Mouse (Mus musculus) adrenal gland (tissue): ENCODE data around the gene Pgr.

ENCODE experiments used
- intact Hi-C: fragments of 180-260 bp; cut with DNase I; formaldehyde crosslinking; loops from one replicate; pipeline ENCODE4 v1.15.1; 2025
- long read RNA-seq, 2 experiments: library from polyadenylated mRNA; unstranded; transcript quantifications; one replicate each; pipeline ENCODE4 v2.0.0; 2020; ENCODE audit warnings: borderline replicate concordance in 1 of 2; ENCODE audit not compliant: insufficient replicate concordance in 1 of 2

Gene Pgr
- long read RNA-seq, experiment 1, full-length matches to known transcripts, result 1 of 1 reads
- long read RNA-seq, experiment 1, partial matches to known transcripts, result 0 of 1 reads
- long read RNA-seq, experiment 1, other reads (novel, unspliced or antisense), result 0 of 1 reads
- long read RNA-seq, experiment 2, result 0 reads

DNA sequence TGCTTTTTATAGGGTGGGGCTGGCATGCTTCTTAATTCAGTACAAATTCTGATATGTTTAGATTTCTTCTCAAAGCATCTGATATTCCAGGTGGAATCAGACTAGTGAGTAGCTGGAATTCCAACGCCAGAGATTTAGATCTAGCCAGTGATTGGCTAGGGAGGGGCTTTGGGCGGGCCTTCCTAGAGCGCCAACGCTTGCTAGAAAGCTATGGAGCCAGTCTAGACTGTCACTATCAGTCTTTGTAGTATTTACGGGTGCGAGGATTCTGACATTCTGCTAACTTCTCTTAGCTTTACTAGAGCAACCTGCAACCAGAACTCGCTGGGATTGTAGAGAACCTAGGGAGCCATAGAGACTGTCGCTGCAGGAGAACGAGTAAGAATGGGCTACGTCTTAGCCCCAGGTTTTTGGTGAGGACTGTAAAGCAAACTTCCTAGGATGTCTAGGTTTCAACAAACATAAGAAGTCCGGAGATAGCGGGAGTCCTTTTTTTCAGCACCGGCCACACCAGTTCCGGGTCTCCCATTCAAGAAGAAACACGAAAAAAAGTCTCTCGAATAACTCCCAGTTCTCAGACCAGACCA, at the start of gene Pgr:
Gene Pgr (plus strand): TSS at position 218 of the 587 bp plus-strand sequence.
- intact Hi-C loops, result no loop called here

- intact Hi-C loops, result no loop called here
Observed at GRCm38 (mm10) chr9:8857455-8857854, 42.2 kb upstream of the Pgr start.

DNA sequence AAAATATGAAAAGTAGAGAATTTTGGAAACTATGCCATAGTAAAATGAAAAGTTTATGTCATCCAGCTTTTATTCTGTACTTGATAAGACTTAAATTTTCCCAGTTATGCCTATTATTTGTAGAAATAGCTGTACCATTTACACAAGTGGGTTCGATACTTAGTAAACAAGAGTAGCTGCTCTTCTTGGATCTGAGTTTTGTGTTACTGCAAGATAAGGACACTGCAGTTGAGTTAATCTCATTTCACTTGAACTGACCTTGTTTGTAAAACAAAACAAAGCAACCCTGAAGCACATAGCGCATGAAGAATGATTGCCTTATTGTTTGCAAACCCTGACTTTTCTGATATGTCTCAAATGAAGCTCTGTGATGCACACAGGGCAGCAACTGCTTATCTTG, 31.1 kb upstream of the Pgr start:
- intact Hi-C loops, result no loop called here

DNA sequence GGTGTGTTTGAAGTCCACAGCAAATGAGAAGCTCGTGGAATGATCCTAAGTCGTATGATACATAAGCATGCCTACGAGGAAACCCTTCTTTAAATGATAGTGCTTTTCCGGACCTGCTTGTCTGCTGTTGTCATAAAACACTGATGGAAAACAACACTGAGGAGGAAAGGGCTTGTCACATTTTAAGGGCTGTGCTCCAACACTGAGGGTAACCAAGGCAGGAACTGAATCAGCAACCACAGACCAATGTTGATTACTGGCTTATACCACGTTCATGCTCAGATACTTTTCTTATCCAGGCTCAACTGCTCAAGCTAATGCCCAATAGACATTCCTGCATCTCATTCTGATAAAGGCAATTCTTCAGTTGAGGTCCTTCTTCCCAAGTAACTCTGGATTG, 4.4 kb upstream of the Pgr start:
- intact Hi-C loops, result no loop called here

- intact Hi-C loops, result no loop called here
Observed at GRCm38 (mm10) chr9:8900203-8901012, 775 bp downstream of the Pgr start.

GRCm38 (mm10) chr9:8901013-8901646, 1.5 kb downstream of the Pgr start:
- intact Hi-C loops, result no loop called here

- intact Hi-C loops, result no loop called here
Observed at GRCm38 (mm10) chr9:8901647-8902131, 2.1 kb downstream of the Pgr start.

DNA sequence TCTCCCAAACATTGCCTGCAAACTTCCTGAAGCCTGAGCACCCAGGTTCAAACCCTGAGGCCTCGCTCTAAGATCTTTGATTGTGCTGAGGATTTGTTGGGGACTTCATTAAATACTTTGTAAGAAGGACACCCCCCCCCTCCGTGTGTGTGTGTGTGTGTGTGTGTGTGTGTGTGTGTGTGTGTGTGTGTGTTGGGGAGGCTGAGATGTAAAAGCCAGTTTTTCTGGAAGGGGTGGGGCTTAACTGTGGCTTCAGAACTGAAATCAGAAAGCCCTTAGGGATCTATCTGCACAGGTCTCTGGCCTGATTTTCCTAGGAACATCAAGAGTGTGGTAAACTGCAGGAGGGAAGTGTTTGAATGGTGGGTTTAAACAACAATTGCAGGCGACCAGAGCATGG, 2.6 kb downstream of the Pgr start:
- intact Hi-C loops, result no loop called here

GRCm38 (mm10) chr9:8927561-8927960, 27.9 kb downstream of the Pgr start:
- intact Hi-C loops, result no loop called here

- intact Hi-C loops, result no loop called here
Observed at GRCm38 (mm10) chr9:8937753-8938152, 38.1 kb downstream of the Pgr start.

GRCm38 (mm10) chr9:8953306-8953705, 53.7 kb downstream of the Pgr start:
- intact Hi-C loops, result no loop called here

GRCm38 (mm10) chr9:8964512-8965133, 65.0 kb downstream of the Pgr start:
- intact Hi-C loops, result loop anchor here (1.0 to 2.0 kb wide), 2 partner anchors 264 to 738 kb away; no protein-coding TSS in a partner anchor

DNA sequence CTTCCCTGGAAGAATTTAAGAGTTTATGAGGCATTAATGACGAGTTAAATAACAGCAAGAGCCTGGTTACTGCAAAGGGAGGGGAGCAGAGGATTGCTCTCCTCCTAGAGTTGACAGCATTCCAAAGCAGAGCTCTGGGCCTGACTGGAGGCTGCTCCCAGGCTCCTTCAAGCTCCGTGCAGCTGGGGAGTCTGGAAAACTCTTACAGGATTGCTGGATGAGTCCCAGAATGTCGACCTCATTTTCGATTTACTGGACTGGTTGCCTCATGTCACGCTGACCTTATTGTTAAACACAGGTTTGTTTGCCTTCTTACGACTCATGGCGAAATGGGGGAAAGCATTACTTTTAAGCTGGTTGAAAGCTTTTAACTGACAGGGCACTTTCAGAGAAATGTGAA, 70.6 kb downstream of the Pgr start:
- intact Hi-C loops, result no loop called here

GRCm38 (mm10) chr9:8971491-8971890, 71.9 kb downstream of the Pgr start, which contains the start of gene Gm16485:
Gene Gm16485 (plus strand): TSS chr9:8971791.
- intact Hi-C loops, result no loop called here

DNA sequence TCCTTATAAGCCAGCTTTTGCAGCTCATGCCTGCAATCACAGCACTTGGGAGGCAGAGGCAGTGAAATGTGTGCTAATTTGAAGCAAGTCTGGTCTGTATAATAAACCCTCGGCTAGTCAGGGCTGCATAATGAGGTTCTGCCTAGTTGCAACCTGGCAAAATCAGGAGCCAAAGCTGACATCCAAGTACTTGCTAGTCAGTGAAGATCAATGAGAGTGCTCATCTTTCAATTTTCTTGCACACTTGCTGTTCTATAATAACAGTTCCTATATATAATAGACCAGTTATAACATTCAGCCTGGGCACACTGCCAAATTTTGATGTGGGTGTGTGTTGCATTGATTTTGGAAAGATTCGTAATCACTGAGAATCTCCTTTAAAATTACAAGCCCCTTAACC, 78.1 kb downstream of the Pgr start:
- intact Hi-C loops, result no loop called here

DNA sequence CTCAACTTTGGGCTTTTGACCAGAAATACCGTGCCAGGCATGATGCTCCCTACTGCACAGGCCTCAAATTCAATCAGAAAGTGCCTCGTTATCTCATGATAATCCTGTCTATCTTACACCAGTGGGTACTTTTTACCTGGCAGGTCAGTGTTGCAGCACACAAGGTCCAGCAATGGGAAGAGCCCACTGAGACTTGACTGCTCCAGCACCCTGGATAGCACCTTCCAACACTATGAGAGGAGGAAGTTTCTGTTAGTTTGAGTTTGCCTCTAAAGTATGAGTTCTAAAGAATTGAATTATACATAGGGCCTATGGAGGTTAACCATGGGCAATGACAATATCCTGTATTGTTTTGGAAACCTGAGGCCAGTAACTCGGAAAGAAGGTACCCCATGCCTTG, 82.7 kb downstream of the Pgr start:
- intact Hi-C loops, result no loop called here

DNA sequence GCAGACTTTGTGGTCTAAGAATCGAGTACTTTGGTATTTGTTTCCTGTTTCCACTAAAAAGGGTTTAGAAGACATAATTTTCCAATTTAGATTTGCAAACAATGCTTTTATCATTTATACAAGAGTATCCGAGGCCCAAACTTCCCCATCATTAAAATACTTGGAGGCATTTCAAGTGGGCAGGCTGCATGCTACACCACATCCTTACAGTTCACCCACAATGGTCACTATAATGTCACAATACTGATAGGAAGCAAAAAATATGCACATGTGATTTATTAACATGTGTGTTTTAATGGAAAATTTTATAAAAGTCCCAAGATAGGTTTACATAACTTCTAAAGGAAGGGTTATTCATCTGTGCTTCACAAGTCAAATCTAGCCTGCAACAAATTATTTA, 96.9 kb downstream of the Pgr start:
- intact Hi-C loops, result no loop called here

GRCm38 (mm10) chr9:9001170-9001569, 101.5 kb downstream of the Pgr start:
- intact Hi-C loops, result no loop called here

GRCm38 (mm10) chr9:9015108-9015507, 115.5 kb downstream of the Pgr start:
- intact Hi-C loops, result no loop called here
